Mouse (Mus musculus) liver, embryonic 13.5 days (tissue): Measurements from ENCODE around the gene Ksr2. TPM values are rescaled to one million over a fixed set of nuclear protein-coding genes. Genes with fewer than 3 reads are reported as not detected.

Experiments
- ATAC-seq: fragments of 200-750 bp; cut with Nextera tagmentation; 2 replicates; pipeline ENCODE4 v1.8.0; 2017; ENCODE audit warnings: low read depth, mild to moderate bottlenecking, moderate number of reproducible peaks, moderate library complexity
- DNase-seq: peaks from one replicate; pipeline ENCODE4 v3.0.0; 2022
- H3K27ac ChIP-seq: fragments of 300-500 bp; sonication (generic); 2 replicates; pipeline ENCODE4 v1.5.1; 2015; ENCODE audit warnings: moderate library complexity, mild to moderate bottlenecking, inconsistent platforms
- H3K27me3 ChIP-seq: fragments of 300-500 bp; sonication (generic); 2 replicates; pipeline ENCODE4 v1.6.1; 2015; ENCODE audit warnings: mild to moderate bottlenecking, inconsistent platforms
- H3K36me3 ChIP-seq: fragments of 300-500 bp; sonication (generic); 2 replicates; pipeline ENCODE4 v1.6.1; 2015; ENCODE audit warnings: mild to moderate bottlenecking, inconsistent platforms
- H3K4me1 ChIP-seq: fragments of 300-500 bp; sonication (generic); replicated peaks from 2 replicates; pipeline ENCODE4 v1.6.1; 2015; ENCODE audit warnings: inconsistent platforms
- H3K4me2 ChIP-seq: fragments of 300-500 bp; sonication (generic); 2 replicates; pipeline ENCODE4 v1.6.1; 2015; ENCODE audit warnings: inconsistent platforms, mild to moderate bottlenecking, moderate library complexity
- H3K4me3 ChIP-seq: fragments of 300-500 bp; sonication (generic); replicated peaks from 2 replicates; pipeline ENCODE4 v1.5.1; 2015; ENCODE audit warnings: mild to moderate bottlenecking, inconsistent platforms
- H3K9ac ChIP-seq: fragments of 300-500 bp; sonication (generic); 2 replicates; pipeline ENCODE4 v1.6.1; 2015; ENCODE audit warnings: mild to moderate bottlenecking, inconsistent platforms
- H3K9me3 ChIP-seq: fragments of 300-500 bp; sonication (generic); replicated peaks from 2 replicates; pipeline ENCODE4 v1.6.1; 2016; ENCODE audit warnings: inconsistent platforms
- WGBS: fragments of 180-500 bp; shearing (Covaris S2); methylation state at CpG from one replicate; pipeline ENCODE4 v1.1.7; 2015; ENCODE audit not compliant: insufficient replicate concordance; 5-methylcytosine and 5-hydroxymethylcytosine counted together
- polyA plus RNA-seq: library from polyadenylated mRNA; unstranded; fragments of >200 nt; fragmentation: Nextera tagmentation; extraction: Ambion mirVana; gene quantifications from 2 replicates; pipeline ENCODE4 v1.2.1, GENCODE M21; 2015

Gene Ksr2
- polyA plus RNA-seq, 1 experiment from 2014 or later = 0.02 TPM

DNA sequence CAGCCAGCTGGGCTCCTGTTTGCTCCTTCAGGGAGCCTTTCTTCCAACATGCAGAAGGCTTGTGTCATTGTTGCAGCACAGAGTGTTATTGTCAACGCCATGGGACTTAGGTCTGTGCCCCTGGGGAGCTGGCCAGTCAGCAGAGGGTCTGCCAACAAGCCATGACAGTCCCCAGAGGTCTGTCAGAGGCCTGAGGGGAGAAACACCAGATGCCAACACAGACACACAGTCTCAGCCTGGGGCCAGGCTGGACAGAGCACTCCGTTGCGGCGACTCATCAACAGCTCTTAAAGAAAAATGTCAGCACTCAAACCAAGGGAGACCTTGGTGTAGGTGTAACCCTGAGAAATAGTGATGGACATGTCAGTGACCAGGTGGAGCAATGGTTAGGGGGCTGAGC is 255.5 kb downstream of the Ksr2 start:
- ATAC-seq (no peak), DNase-seq (no peak)
- Histone ChIP-seq H3K9ac (no peak overlapping the region), H3K27me3 (no peaks in the 10 kb centered on the region), H3K9me3 (no peaks in the 10 kb centered on the region), H3K4me2 (no peak overlapping the region), H3K36me3 (no peaks in the 10 kb centered on the region), H3K4me3 (no peak overlapping the region), H3K27ac (no peak overlapping the region), H3K4me1 (no peaks in the 10 kb centered on the region)
- 63% methylated on average over 4 of the region's 4 CpGs for WGBS

- H3K27ac ChIP-seq = no peak overlapping the region
- H3K9ac ChIP-seq = no peak overlapping the region
- H3K4me2 ChIP-seq = no peak overlapping the region
- no peaks in the 10 kb centered on the region for H3K9me3 ChIP-seq
- H3K4me1 ChIP-seq = no peaks in the 10 kb centered on the region
- no peaks in the 10 kb centered on the region for H3K27me3 ChIP-seq
- H3K36me3 ChIP-seq = no peaks in the 10 kb centered on the region
- H3K4me3 ChIP-seq = no peak overlapping the region
- DNase-seq = no peak
- ATAC-seq = no peak
- WGBS = 71% methylated on average over 7 of the region's 7 CpGs
These were observed 256.0 kb downstream of the Ksr2 start for GRCm38 (mm10) chr5:117669843-117670242.

- H3K9ac ChIP-seq = no peak overlapping the region
- no peak overlapping the region for H3K27ac ChIP-seq
- H3K4me2 ChIP-seq = no peak overlapping the region
- no peak for ATAC-seq
- WGBS = 41% methylated on average over 6 of the region's 6 CpGs
- H3K9me3 ChIP-seq = peaks cover 3% of the 10 kb centered on the region; the same call in 1 of the 2 replicates
- no peak overlapping the region for H3K4me3 ChIP-seq
- no peaks in the 10 kb centered on the region for H3K4me1 ChIP-seq
- DNase-seq = no peak
- H3K36me3 ChIP-seq = no peaks in the 10 kb centered on the region
- no peaks in the 10 kb centered on the region for H3K27me3 ChIP-seq
These were observed 257.6 kb downstream of the Ksr2 start for GRCm38 (mm10) chr5:117671362-117671761.

- 71% methylated on average over 8 of the region's 8 CpGs for WGBS
- H3K27ac ChIP-seq = no peak overlapping the region
- no peak overlapping the region for H3K4me2 ChIP-seq
These were observed 262.0 kb downstream of the Ksr2 start for GRCm38 (mm10) chr5:117675840-117676239.

GRCm38 (mm10) chr5:117677231-117677630 is 263.4 kb downstream of the Ksr2 start:
- H3K4me2 ChIP-seq = no peak overlapping the region
- 68% methylated on average over 6 of the region's 6 CpGs for WGBS
- H3K9ac ChIP-seq = no peak overlapping the region
- no peak overlapping the region for H3K27ac ChIP-seq
- DNase-seq (no peak), ATAC-seq (no peak)
- H3K4me1 ChIP-seq = no peaks in the 10 kb centered on the region
- no peaks in the 10 kb centered on the region for H3K36me3 ChIP-seq
- H3K4me3 ChIP-seq = no peak overlapping the region
- H3K9me3 ChIP-seq = peaks cover 3% of the 10 kb centered on the region; the same call in 1 of the 2 replicates
- H3K27me3 ChIP-seq = no peaks in the 10 kb centered on the region

More at GRCm38 (mm10) chr5:117675840-117676239, 262.0 kb downstream of the Ksr2 start:
- Histone ChIP-seq H3K27me3 (no peaks in the 10 kb centered on the region), H3K4me1 (no peaks in the 10 kb centered on the region), H3K9me3 (peaks cover 3% of the 10 kb centered on the region; the same call in 1 of the 2 replicates), H3K4me3 (no peak overlapping the region), H3K36me3 (no peaks in the 10 kb centered on the region), H3K9ac (no peak overlapping the region)
- ATAC-seq = no peak
- no peak for DNase-seq

DNA sequence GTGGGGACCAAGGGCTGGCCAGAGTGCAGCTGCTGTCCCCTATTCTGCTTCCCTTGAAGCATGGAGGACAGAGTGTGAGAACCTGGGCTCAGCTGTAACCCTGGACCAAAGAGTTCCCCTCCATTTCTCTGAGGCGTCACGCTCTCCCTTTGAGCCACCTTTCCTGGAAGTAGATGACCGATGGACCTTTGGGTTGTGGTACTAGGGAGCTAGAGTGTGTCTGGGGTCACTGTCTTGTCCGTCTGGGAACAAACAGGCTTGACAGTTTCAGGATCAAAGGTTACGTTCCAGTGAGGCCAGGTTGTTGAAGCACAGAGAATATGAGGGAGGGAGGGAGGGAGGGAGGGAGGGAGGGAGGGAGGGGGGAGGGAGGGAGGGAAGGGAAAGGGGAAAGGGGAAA is 264.6 kb downstream of the Ksr2 start:
- DNase-seq (no peak), ATAC-seq (no peak)
- Histone ChIP-seq H3K36me3 (no peaks in the 10 kb centered on the region), H3K27me3 (no peaks in the 10 kb centered on the region), H3K4me2 (no peak overlapping the region), H3K27ac (no peak overlapping the region), H3K4me3 (no peak overlapping the region), H3K9me3 (peaks cover 3% of the 10 kb centered on the region), H3K4me1 (no peaks in the 10 kb centered on the region), H3K9ac (no peak overlapping the region)
- WGBS = 51% methylated on average over 5 of the region's 5 CpGs

- no peaks in the 10 kb centered on the region for H3K36me3 ChIP-seq
- H3K9me3 ChIP-seq = no peaks in the 10 kb centered on the region; the same call in 1 of the 2 replicates
- no peak overlapping the region for H3K4me3 ChIP-seq
- ATAC-seq (no peak), DNase-seq (no peak)
- no peaks in the 10 kb centered on the region for H3K4me1 ChIP-seq
- no peak overlapping the region for H3K4me2 ChIP-seq
- 69% methylated on average over 3 of the region's 3 CpGs for WGBS
- no peak overlapping the region for H3K9ac ChIP-seq
- no peaks in the 10 kb centered on the region for H3K27me3 ChIP-seq
- H3K27ac ChIP-seq = no peak overlapping the region
These were observed 268.4 kb downstream of the Ksr2 start for GRCm38 (mm10) chr5:117682226-117682625.

- Histone ChIP-seq H3K9me3 (no peaks in the 10 kb centered on the region; the same call in 1 of the 2 replicates), H3K36me3 (no peaks in the 10 kb centered on the region), H3K4me3 (no peak overlapping the region), H3K9ac (no peak overlapping the region), H3K4me1 (no peaks in the 10 kb centered on the region), H3K27ac (no peak overlapping the region), H3K27me3 (no peaks in the 10 kb centered on the region), H3K4me2 (no peak overlapping the region)
- DNase-seq (no peak), ATAC-seq (no peak)
- WGBS = 75% methylated on average over 8 of the region's 8 CpGs
These were observed 270.7 kb downstream of the Ksr2 start for GRCm38 (mm10) chr5:117684491-117684890.

GRCm38 (mm10) chr5:117687770-117688352 is 274.1 kb downstream of the Ksr2 start:
- no peak overlapping the region for H3K4me3 ChIP-seq
- H3K36me3 ChIP-seq = no peaks in the 10 kb centered on the region
- H3K27ac ChIP-seq = no peak overlapping the region
- no peaks in the 10 kb centered on the region; the same call in 1 of the 2 replicates for H3K9me3 ChIP-seq
- H3K4me2 ChIP-seq = no peak overlapping the region
- H3K27me3 ChIP-seq = no peaks in the 10 kb centered on the region
- no peaks in the 10 kb centered on the region for H3K4me1 ChIP-seq
- DNase-seq (no peak), ATAC-seq (no peak)
- WGBS = 19% methylated on average over 4 of the region's 4 CpGs
- H3K9ac ChIP-seq = no peak overlapping the region

GRCm38 (mm10) chr5:117688738-117689137 is 274.9 kb downstream of the Ksr2 start:
- no peak overlapping the region for H3K9ac ChIP-seq
- no peak overlapping the region for H3K4me2 ChIP-seq
- no peak overlapping the region for H3K4me3 ChIP-seq
- DNase-seq (no peak), ATAC-seq (no peak)
- peaks cover 3% of the 10 kb centered on the region; the same call in 1 of the 2 replicates for H3K9me3 ChIP-seq
- no peaks in the 10 kb centered on the region for H3K4me1 ChIP-seq
- 18% methylated on average over 3 of the region's 3 CpGs for WGBS
- no peaks in the 10 kb centered on the region for H3K36me3 ChIP-seq
- H3K27ac ChIP-seq = no peak overlapping the region
- H3K27me3 ChIP-seq = no peaks in the 10 kb centered on the region

GRCm38 (mm10) chr5:117689840-117690239 is 276.0 kb downstream of the Ksr2 start:
- Histone ChIP-seq H3K9me3 (peaks cover 5% of the 10 kb centered on the region; the same call in 1 of the 2 replicates), H3K27ac (no peak overlapping the region), H3K4me2 (no peak overlapping the region), H3K36me3 (no peaks in the 10 kb centered on the region), H3K9ac (no peak overlapping the region), H3K4me3 (no peak overlapping the region), H3K4me1 (no peaks in the 10 kb centered on the region), H3K27me3 (no peaks in the 10 kb centered on the region)
- ATAC-seq (no peak), DNase-seq (no peak)
- WGBS = 53% methylated on average over 8 of the region's 8 CpGs

GRCm38 (mm10) chr5:117691271-117691670 is 277.5 kb downstream of the Ksr2 start:
- DNase-seq (no peak), ATAC-seq (no peak)
- no peaks in the 10 kb centered on the region for H3K4me1 ChIP-seq
- 59% methylated on average over 7 of the region's 7 CpGs for WGBS
- H3K4me2 ChIP-seq = no peak overlapping the region
- no peak overlapping the region for H3K27ac ChIP-seq
- H3K4me3 ChIP-seq = no peak overlapping the region
- no peak overlapping the region for H3K9ac ChIP-seq
- H3K27me3 ChIP-seq = no peaks in the 10 kb centered on the region
- H3K36me3 ChIP-seq = no peaks in the 10 kb centered on the region
- peaks cover 5% of the 10 kb centered on the region; the same call in 1 of the 2 replicates for H3K9me3 ChIP-seq
